Mouse (Mus musculus): ENCODE results near the gene Gramd1b. TPM values are rescaled to one million over a fixed set of nuclear protein-coding genes. Genes with fewer than 3 reads are reported as not detected.

The Gramd1b gene
- polyA plus RNA-seq, 1 experiment from 2014 or later, result 2.2 TPM

DNA sequence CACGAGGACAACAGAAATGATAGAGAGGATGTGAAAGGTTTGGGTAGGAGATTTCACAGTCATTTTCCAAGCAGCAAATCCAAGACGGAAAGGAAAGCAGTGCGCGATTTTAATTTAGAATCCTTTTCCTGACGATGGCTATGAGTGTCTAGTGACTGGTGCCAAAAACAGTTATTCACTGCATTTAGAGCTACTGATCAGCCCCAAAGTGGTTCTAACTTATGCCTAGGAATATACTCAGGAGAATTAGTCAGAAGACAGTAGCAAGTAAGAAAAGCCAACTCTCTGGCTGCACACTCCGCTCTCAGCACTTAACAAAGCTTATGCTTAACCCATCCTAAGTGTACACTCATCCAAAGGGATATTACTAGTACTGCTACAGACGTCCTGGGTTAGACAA lies 166.9 kb downstream of the Gramd1b start:
- H3K36me3 ChIP-seq (ENCODE audit: insufficient read depth, low read length), result no peaks in the 10 kb centered on the region
- H3K27me3 ChIP-seq (replicated peaks; ENCODE audit: insufficient read depth, low read length), result no peaks in the 10 kb centered on the region
- H3K9ac ChIP-seq (replicated peaks; ENCODE audit: low read depth), result no peak overlapping the region
- WGBS, result 68% methylated on average over 7 of the region's 7 CpGs
- H3K27ac ChIP-seq (ENCODE audit: low read length), result no peak overlapping the region
- TF ChIP-seq EP300 (IDR thresholded peaks at IDR 0.05), result no peak
- no peak for TF ChIP-seq CTCF (IDR thresholded peaks at IDR 0.05)
- H3K9me3 ChIP-seq (ENCODE audit: low read length), result no peaks in the 10 kb centered on the region
- H3K4me3 ChIP-seq (ENCODE audit: low read depth, low read length), result no peak overlapping the region
- no peaks in the 10 kb centered on the region for H3K4me1 ChIP-seq (ENCODE audit: insufficient read depth, low read depth, low read length)
- ATAC-seq (no peak), DNase-seq (ENCODE audit: low spot score) (no peak)
- no peak overlapping the region for H3K4me2 ChIP-seq (replicated peaks; ENCODE audit: low read depth, low read length)

DNA sequence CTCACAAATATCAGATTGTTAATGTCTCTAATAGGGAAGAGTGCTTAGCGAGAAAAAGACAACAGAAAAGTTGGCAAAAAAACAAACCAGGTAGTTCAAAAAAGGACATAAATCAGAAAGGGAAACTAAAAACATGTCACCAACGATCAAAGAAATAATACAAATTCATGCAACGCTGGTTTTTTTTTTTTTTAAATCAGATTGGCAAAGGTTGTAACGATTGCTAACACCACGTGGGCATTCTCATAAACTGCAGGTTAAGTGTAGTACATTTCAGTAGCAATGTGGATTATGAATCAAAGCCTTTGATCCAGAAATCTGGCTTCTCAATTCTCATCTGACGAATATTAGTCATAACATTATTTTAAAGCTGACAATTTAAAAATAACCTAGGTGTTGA lies 169.2 kb downstream of the Gramd1b start:
- H3K27me3 ChIP-seq (replicated peaks; ENCODE audit: insufficient read depth, low read length), result no peaks in the 10 kb centered on the region
- ATAC-seq (no peak), DNase-seq (ENCODE audit: low spot score) (no peak)
- no peak overlapping the region for H3K9ac ChIP-seq (replicated peaks; ENCODE audit: low read depth)
- H3K4me2 ChIP-seq (replicated peaks; ENCODE audit: low read depth, low read length), result no peak overlapping the region
- WGBS, result 78% methylated on average over 6 of the region's 6 CpGs
- H3K36me3 ChIP-seq (ENCODE audit: insufficient read depth, low read length), result no peaks in the 10 kb centered on the region
- no peak overlapping the region for H3K4me3 ChIP-seq (ENCODE audit: low read depth, low read length)
- TF ChIP-seq CTCF (IDR thresholded peaks at IDR 0.05) (no peak), EP300 (IDR thresholded peaks at IDR 0.05) (no peak)
- H3K9me3 ChIP-seq (ENCODE audit: low read length), result no peaks in the 10 kb centered on the region
- H3K27ac ChIP-seq (ENCODE audit: low read length), result no peak overlapping the region
- H3K4me1 ChIP-seq (ENCODE audit: insufficient read depth, low read depth, low read length), result no peaks in the 10 kb centered on the region; the same call in 1 of the 2 replicates

DNA sequence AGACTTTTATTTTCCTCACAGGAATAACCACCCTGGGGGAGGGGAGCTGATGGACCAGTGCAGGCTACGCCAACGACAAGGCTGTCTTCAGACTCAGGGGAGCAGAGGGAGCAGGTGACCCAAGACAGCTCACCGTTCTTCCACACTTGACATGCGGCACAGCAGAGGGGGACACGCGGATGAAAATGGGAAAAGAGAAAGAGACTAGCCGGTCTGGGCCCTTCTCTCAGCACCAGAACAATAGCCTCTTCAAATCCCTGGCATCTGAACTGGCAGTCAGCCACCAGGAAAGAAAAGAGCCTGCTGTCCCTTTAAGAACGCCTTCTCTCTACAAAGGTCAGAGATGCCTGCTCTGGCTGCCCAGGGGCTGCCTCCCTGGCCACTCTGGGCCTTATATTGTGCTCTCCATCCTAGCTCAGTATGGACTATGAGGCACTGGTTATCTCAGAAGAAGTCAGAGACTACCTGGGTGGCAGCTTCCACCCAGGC lies 172.7 kb downstream of the Gramd1b start:
- DNase-seq (ENCODE audit: low spot score), result peak; percentile 24
- ATAC-seq, result no peak
- Histone ChIP-seq H3K4me1 (ENCODE audit: insufficient read depth, low read depth, low read length) (no peaks in the 10 kb centered on the region; the same call in 1 of the 2 replicates), H3K36me3 (ENCODE audit: insufficient read depth, low read length) (no peaks in the 10 kb centered on the region), H3K27me3 (replicated peaks; ENCODE audit: insufficient read depth, low read length) (no peaks in the 10 kb centered on the region), H3K9me3 (ENCODE audit: low read length) (no peaks in the 10 kb centered on the region), H3K4me2 (replicated peaks; ENCODE audit: low read depth, low read length) (no peak overlapping the region), H3K9ac (replicated peaks; ENCODE audit: low read depth) (no peak overlapping the region), H3K4me3 (ENCODE audit: low read depth, low read length) (no peak overlapping the region), H3K27ac (ENCODE audit: low read length) (no peak overlapping the region)
- 59% methylated on average over 8 of the region's 8 CpGs for WGBS
- TF ChIP-seq EP300 (IDR thresholded peaks at IDR 0.05) (no peak), CTCF (IDR thresholded peaks at IDR 0.05) (no peak)

DNA sequence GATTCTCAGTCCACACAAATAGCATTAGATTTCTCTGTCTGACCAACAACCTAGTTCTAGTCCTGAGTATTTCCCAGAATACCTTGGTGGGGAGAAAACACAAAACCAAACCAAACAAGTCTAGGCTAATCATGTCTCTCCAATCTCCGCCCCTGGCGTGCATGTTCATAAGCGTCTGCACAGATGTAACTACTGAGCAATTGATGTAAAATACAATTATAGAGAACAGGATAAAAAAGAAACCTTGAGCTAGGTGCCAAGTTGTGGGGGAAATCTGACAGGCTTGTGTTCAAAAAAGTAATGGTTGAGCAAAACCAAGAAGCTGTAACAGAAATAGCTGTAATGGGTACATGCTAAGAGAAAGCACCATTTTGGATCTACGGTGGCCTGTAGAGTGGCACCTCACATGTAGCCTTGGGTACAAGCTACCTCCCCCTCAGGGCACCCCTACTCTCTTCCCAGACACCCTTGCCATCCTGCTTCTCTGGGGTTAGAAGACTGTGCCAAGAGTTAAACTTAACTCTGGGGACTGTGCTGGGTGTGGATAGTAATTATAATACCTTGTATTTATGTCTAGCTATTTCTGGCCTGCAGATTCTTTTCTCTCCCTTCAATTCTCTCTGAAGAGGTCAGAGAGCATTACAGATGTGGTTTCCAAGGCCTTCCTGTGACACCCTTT lies 174.3 kb downstream of the Gramd1b start:
- no peak overlapping the region for H3K27ac ChIP-seq (ENCODE audit: low read length)
- no peak for TF ChIP-seq EP300 (IDR thresholded peaks at IDR 0.05)
- no peak for TF ChIP-seq CTCF (IDR thresholded peaks at IDR 0.05)
- ATAC-seq, result no peak

DNA sequence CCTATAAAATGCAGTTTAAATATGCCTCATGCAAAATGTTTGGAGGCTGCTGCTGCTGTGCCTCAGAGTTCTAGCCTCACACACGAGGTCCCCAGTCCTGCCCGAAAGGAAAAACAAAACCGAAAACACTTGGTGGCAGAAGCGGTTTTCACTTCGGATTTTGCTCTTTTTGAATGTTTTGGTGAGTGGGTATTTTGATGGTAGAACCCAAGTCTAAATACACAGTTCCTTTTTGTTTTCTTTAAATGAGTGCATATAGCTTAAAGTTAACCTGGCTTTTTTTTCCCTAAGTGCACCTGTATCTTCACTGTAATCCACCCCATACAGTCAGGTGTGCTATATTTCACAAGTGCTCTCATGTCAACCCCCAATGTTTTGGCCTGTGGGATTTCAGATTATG lies 174.8 kb downstream of the Gramd1b start:
- Histone ChIP-seq H3K27ac (ENCODE audit: low read length) (no peak overlapping the region), H3K9ac (replicated peaks; ENCODE audit: low read depth) (no peak overlapping the region), H3K27me3 (replicated peaks; ENCODE audit: insufficient read depth, low read length) (no peaks in the 10 kb centered on the region), H3K4me3 (ENCODE audit: low read depth, low read length) (no peak overlapping the region), H3K4me1 (ENCODE audit: insufficient read depth, low read depth, low read length) (no peaks in the 10 kb centered on the region; the same call in 1 of the 2 replicates), H3K4me2 (replicated peaks; ENCODE audit: low read depth, low read length) (no peak overlapping the region), H3K9me3 (ENCODE audit: low read length) (no peaks in the 10 kb centered on the region), H3K36me3 (ENCODE audit: insufficient read depth, low read length) (no peaks in the 10 kb centered on the region)
- TF ChIP-seq EP300 (IDR thresholded peaks at IDR 0.05) (no peak), CTCF (IDR thresholded peaks at IDR 0.05) (no peak)
- 87% methylated on average over 5 of the region's 5 CpGs for WGBS
- DNase-seq (ENCODE audit: low spot score) (no peak), ATAC-seq (no peak)

More for the DNA sequence above, 174.3 kb downstream of the Gramd1b start:
- Histone ChIP-seq H3K9ac (replicated peaks; ENCODE audit: low read depth) (no peak overlapping the region), H3K4me3 (ENCODE audit: low read depth, low read length) (no peak overlapping the region), H3K9me3 (ENCODE audit: low read length) (no peaks in the 10 kb centered on the region), H3K36me3 (ENCODE audit: insufficient read depth, low read length) (no peaks in the 10 kb centered on the region), H3K4me1 (ENCODE audit: insufficient read depth, low read depth, low read length) (no peaks in the 10 kb centered on the region; the same call in 1 of the 2 replicates), H3K4me2 (replicated peaks; ENCODE audit: low read depth, low read length) (no peak overlapping the region), H3K27me3 (replicated peaks; ENCODE audit: insufficient read depth, low read length) (no peaks in the 10 kb centered on the region)
- DNase-seq (ENCODE audit: low spot score), result no peak
- 95% methylated on average over 4 of the region's 4 CpGs for WGBS

DNA sequence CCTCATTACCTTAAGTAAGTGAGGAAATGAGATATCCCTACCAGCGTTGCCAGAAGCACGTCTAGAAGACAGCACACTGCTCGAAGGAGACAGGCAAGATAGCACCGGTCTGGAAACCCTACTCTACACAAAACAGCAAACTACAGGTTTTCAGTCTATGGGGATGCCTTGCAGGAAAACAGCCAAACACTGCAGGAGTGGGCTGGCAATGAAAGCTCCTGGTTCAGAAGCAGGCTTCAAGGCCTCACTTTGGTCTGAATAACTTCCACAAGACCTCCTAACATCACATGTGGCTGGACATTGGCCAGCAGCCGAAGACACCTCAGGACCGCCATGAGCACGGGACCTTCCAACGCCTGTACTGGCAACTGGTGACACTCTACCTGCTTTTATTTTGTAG lies 175.8 kb downstream of the Gramd1b start:
- 94% methylated on average over 8 of the region's 8 CpGs for whole genome bisulfite sequencing
- no peaks in the 10 kb centered on the region for H3K36me3 ChIP-seq (ENCODE audit: insufficient read depth, low read length)
- TF ChIP-seq EP300 (IDR thresholded peaks at IDR 0.05) (no peak), CTCF (IDR thresholded peaks at IDR 0.05) (no peak)
- no peak for DNase-seq (ENCODE audit: low spot score)
- H3K4me1 ChIP-seq (ENCODE audit: insufficient read depth, low read depth, low read length), result no peaks in the 10 kb centered on the region; the same call in 1 of the 2 replicates
- H3K9ac ChIP-seq (replicated peaks; ENCODE audit: low read depth), result no peak overlapping the region
- no peaks in the 10 kb centered on the region for H3K9me3 ChIP-seq (ENCODE audit: low read length)
- ATAC-seq, result no peak
- no peak overlapping the region for H3K4me2 ChIP-seq (replicated peaks; ENCODE audit: low read depth, low read length)
- no peaks in the 10 kb centered on the region for H3K27me3 ChIP-seq (replicated peaks; ENCODE audit: insufficient read depth, low read length)
- no peak overlapping the region for H3K4me3 ChIP-seq (ENCODE audit: low read depth, low read length)
- no peak overlapping the region for H3K27ac ChIP-seq (ENCODE audit: low read length)
